Mouse (Mus musculus) testis, adult 2 months (tissue): ENCODE measurements around the gene Hydin. TPM values are rescaled to one million over a fixed set of nuclear protein-coding genes. Genes with fewer than 3 reads are reported as not detected.

Experiments used
- H3K27ac ChIP-seq: fragments of 200-500 bp; 2 replicates; pipeline ENCODE4 v1.5.1; 2012; ENCODE audit warnings: low read depth, low read length; ENCODE audit not compliant: control insufficient read depth, insufficient read depth
- H3K27me3 ChIP-seq: fragments of 200-500 bp; 2 replicates; pipeline ENCODE4 v1.6.1; 2012; ENCODE audit warnings: mild to moderate bottlenecking, low read length, moderate library complexity; ENCODE audit not compliant: control insufficient read depth, insufficient read depth
- H3K36me3 ChIP-seq: fragments of 200-500 bp; 2 replicates; pipeline ENCODE4 v1.6.1; 2012; ENCODE audit warnings: mild to moderate bottlenecking, low read length; ENCODE audit not compliant: control insufficient read depth, insufficient read depth
- H3K4me1 ChIP-seq: fragments of 200-500 bp; 2 replicates; pipeline ENCODE4 v1.6.1; 2012; ENCODE audit warnings: low read length; ENCODE audit not compliant: control insufficient read depth, insufficient read depth
- H3K4me3 ChIP-seq: fragments of 200-500 bp; 2 replicates; pipeline ENCODE4 v1.5.1; 2012; ENCODE audit warnings: low read depth, mild to moderate bottlenecking, low read length, moderate library complexity, mixed read lengths; ENCODE audit not compliant: control insufficient read depth
- CTCF ChIP-seq: fragments of 200-500 bp; IDR thresholded peaks from 2 replicates; pipeline ENCODE4 v1.5.1; 2012; ENCODE audit warnings: low read depth, mild to moderate bottlenecking, inconsistent platforms, low read length, moderate library complexity; ENCODE audit not compliant: control insufficient read depth, insufficient read depth, insufficient replicate concordance
- POLR2A ChIP-seq: fragments of 200-500 bp; IDR thresholded peaks from 2 replicates; pipeline ENCODE4 v1.6.1; 2012; ENCODE audit warnings: low read depth, mild to moderate bottlenecking, inconsistent platforms, low read length, moderate library complexity; ENCODE audit not compliant: control insufficient read depth
- polyA plus RNA-seq: library from polyadenylated mRNA; depleted of rRNA; stranded (reverse); fragments of >200 nt; gene quantifications from 2 replicates; pipeline ENCODE4 v1.2.3, GENCODE M21; 2012

Gene Hydin
- polyA plus RNA-seq, 1 experiment = 32.6 TPM

DNA sequence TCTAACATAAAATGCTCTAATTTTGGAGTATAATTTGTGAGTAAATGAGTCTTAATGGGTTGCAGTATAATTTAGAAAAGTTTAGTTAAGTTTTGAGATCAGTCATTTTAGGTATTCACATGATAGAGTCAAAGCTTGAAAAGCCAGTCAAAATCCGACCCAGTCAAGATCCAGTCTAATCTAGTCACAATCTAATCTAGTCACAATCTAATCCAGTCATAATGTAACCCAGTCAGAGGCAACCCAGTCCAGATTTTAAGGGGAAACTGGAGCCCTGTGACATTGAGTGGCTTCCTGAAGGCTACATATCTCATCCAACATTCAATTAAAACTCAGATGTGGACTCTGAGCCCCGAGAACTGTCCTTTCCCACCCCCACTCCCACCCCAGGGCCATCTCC lies 72.7 kb downstream of the Hydin start:
- H3K27me3 ChIP-seq = no peaks in the 10 kb centered on the region
- H3K4me3 ChIP-seq = no peak overlapping the region
- no peaks in the 10 kb centered on the region for H3K4me1 ChIP-seq
- TF ChIP-seq CTCF (no peak), POLR2A (no peak)
- H3K36me3 ChIP-seq = no peaks in the 10 kb centered on the region
- no peak overlapping the region for H3K27ac ChIP-seq

DNA sequence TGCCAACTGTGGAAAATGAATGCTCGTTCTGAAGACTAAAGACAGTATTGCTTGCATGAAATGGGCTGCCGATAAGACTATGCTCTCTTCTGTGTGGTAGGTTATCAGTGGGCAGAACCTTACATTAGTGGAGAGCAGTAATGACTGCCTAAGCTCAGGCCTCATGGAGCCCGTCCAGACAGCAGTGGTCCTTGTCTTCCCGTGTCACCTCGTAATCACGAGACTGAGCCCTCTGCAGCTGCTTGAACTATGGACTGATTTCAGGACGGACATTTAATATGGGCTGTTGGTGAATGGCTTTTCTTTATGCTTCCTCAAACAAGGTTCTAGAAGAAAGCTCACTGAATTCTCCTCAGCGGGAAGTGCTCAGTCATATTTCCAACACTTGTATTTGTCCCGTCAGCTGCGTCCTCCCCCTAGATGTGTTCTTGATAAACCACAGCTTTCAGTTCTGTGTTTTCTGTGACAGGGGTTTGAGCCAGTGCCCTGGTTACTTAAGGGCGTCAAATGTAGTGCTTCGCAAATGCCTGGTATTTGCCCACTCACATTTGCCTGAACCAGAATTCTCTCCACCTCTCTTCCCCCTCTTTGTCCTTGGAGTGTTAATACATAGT lies 73.4 kb downstream of the Hydin start:
- H3K27me3 ChIP-seq = no peaks in the 10 kb centered on the region
- TF ChIP-seq CTCF (no peak), POLR2A (no peak)
- H3K27ac ChIP-seq = peak overlapping the region; percentile 69; the same call in 1 of the 2 replicates
- H3K4me1 ChIP-seq = no peaks in the 10 kb centered on the region
- no peak overlapping the region for H3K4me3 ChIP-seq
- H3K36me3 ChIP-seq = no peaks in the 10 kb centered on the region

DNA sequence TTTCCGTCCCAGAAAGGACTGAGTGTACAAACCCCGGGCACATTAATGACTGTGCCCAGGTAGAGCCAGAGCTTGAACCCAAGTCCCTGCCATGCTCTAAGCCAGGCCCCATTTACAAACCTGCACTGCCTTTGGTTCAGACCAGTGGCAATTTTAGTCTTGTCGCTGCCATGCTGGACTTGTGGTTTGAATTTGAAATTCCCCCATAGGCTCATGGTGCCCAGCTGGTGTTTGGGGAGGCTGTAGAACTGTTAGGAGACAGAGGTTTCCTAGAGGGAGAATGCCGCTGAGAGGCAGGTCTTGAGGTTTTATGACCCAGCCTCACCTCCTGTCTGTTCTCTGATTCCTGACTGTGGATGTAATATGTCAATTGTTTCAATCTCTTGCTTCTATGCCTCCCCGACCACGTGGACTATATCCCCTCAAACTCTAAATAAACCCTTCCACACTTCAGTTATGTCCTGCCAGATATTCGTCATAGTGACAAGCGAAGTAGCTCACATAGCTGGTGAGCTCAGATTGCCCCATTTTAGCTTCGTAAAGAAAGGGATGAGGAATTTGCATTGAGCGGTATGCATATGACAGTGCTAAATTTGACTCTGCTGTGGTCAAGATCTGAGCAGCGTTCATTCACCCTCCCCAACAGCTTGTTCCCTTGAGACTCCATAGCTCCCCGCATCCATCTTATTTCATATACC lies 79.1 kb downstream of the Hydin start:
- no peak overlapping the region for H3K27ac ChIP-seq
- no peak overlapping the region for H3K4me3 ChIP-seq
- no peaks in the 10 kb centered on the region for H3K36me3 ChIP-seq
- TF ChIP-seq CTCF (no peak), POLR2A (no peak)
- no peaks in the 10 kb centered on the region for H3K27me3 ChIP-seq
- no peaks in the 10 kb centered on the region for H3K4me1 ChIP-seq

DNA sequence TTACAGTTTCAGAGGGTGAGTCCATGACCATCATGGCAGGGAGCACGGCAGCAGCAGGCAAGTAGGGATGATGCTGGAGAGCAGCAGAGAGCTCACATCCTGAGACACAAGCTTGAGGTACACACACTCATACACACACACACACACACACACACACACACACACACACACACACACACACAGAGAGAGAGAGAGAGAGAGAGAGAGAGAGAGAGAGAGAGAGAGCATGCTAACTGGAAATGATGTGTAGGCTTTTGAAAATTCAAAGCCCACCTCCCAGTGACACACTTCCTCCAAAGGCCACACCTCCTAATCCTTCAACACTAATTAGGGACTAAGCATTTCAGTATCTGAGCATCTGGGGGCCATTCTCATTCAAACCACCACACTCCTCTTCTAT lies 80.1 kb downstream of the Hydin start:
- Histone ChIP-seq H3K27me3 (no peaks in the 10 kb centered on the region), H3K4me1 (no peaks in the 10 kb centered on the region), H3K36me3 (no peaks in the 10 kb centered on the region), H3K27ac (no peak overlapping the region), H3K4me3 (no peak overlapping the region)
- no peak for TF ChIP-seq POLR2A
- TF ChIP-seq CTCF = no peak

DNA sequence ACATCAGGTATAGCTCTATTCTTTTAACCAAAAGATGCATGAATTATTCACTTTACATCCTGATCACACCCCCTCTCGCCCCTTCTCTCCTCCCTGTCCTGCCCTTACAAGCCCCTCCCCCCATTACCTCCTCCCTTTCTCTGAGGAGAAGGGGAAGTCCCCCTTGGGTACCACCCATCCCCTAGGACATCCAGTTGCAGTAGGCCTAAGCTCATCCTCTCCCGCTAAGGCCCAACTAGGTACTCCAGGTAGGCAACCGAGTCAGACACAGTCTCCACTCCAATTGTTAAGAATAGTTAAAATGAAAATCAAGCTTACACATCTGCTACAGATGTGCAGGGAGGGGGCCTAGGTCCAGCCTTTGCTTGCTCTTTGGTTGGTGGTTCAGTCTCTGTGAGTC lies 83.9 kb downstream of the Hydin start:
- Histone ChIP-seq H3K36me3 (no peaks in the 10 kb centered on the region), H3K4me1 (no peaks in the 10 kb centered on the region), H3K27me3 (no peaks in the 10 kb centered on the region), H3K27ac (no peak overlapping the region), H3K4me3 (no peak overlapping the region)
- TF ChIP-seq POLR2A (no peak), CTCF (no peak)

DNA sequence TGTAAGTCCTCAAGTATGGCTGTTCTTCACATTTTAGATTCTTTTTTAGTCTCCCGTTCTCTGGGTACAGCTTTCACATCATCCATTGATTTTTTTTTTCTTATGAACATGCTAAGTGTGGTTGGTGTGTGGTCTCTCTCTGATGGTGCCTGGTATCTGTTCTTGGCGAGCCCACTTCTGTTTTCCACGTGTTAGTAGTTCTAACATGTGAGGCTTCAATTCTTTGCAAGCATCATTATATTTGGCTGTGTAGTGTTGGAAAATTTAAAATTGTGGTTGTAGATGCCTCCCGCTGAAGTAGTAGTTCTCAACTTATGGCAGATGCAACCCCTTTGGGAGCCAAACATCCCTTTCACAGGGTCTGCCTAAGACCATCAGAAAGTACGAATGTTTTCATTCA lies 85.1 kb downstream of the Hydin start:
- TF ChIP-seq POLR2A (no peak), CTCF (no peak)

DNA sequence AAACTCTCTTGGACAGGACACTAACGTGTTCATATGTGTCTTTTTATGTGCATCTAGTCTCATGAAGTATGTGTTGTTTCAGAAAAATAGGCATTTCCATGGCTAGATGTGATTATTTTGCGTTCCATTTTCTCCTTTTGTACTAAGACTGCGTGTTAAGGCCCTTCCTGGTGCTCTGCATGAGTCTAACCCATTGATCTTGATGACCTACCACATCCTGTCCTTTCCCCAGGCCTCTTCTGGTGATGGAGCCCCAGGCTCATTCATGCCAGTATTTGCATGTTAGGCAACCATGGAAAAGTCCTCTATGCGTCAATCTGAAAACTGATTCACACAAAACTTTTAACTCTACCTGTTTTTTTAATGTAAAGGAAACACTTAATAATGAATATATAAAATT lies 96.2 kb downstream of the Hydin start:
- H3K4me1 ChIP-seq = no peaks in the 10 kb centered on the region; the same call in 1 of the 2 replicates
- H3K4me3 ChIP-seq = no peak overlapping the region
- TF ChIP-seq CTCF = no peak
- H3K27me3 ChIP-seq = no peaks in the 10 kb centered on the region
- no peaks in the 10 kb centered on the region for H3K36me3 ChIP-seq
- H3K27ac ChIP-seq = no peak overlapping the region

More for the DNA sequence above, 85.1 kb downstream of the Hydin start:
- H3K27ac ChIP-seq = no peak overlapping the region
- H3K27me3 ChIP-seq = no peaks in the 10 kb centered on the region
- no peak overlapping the region for H3K4me3 ChIP-seq
- no peaks in the 10 kb centered on the region for H3K36me3 ChIP-seq
- no peaks in the 10 kb centered on the region for H3K4me1 ChIP-seq

DNA sequence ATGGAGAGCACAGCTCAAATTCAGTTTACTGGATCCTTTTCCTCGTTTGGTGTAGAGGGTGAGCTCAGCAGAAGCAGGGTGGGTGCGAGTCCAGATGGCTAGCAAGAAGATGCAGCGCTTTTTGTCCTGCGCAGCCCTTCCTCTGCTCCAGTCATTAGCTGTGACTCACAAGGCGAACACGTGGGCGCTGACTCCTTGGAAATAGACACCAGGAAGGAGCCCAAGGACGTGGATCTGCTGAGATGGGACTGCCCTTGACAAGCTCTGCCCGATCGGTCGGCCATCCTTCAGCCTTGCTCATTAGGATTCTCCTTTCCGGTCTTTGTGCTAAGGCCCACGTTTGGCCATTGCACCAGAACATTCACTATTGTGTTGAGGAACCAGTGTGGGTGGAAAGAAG lies 106.1 kb downstream of the Hydin start:
- TF ChIP-seq POLR2A (no peak), CTCF (no peak)
- Histone ChIP-seq H3K36me3 (no peaks in the 10 kb centered on the region), H3K4me3 (no peak overlapping the region), H3K4me1 (no peaks in the 10 kb centered on the region), H3K27me3 (no peaks in the 10 kb centered on the region), H3K27ac (no peak overlapping the region)
